Mouse (Mus musculus): Measurements from ENCODE around the gene Irf2bp2. TPM values are rescaled to one million over a fixed set of nuclear protein-coding genes. Genes with fewer than 3 reads are reported as not detected.
"Not testable (repeated sequence)": the region's sequence is repeated elsewhere in the genome, so short reads cannot be mapped to it uniquely, and the experiment has no call there.

Irf2bp2 gene
- total RNA-seq, 2 experiments from 2014 or later: 55.4 to 59.0 TPM

- DNase-seq (ENCODE audit: extremely low spot score in 1 of 2, low spot score in 1 of 2): no peak
Measured at GRCm38 (mm10) chr8:126603241-126603947, 9.6 kb upstream of the Irf2bp2 start.

GRCm38 (mm10) chr8:126602641-126603040, 8.9 kb upstream of the Irf2bp2 start:
- no peak for DNase-seq (ENCODE audit: extremely low spot score in 1 of 2, low spot score in 1 of 2)

GRCm38 (mm10) chr8:126601325-126601724, 7.5 kb upstream of the Irf2bp2 start:
- no peak for DNase-seq (ENCODE audit: extremely low spot score in 1 of 2, low spot score in 1 of 2)

- DNase-seq (ENCODE audit: extremely low spot score in 1 of 2, low spot score in 1 of 2): no peak
Measured at GRCm38 (mm10) chr8:126600816-126601243, 7.0 kb upstream of the Irf2bp2 start.

GRCm38 (mm10) chr8:126600388-126600787, 6.6 kb upstream of the Irf2bp2 start:
- DNase-seq (ENCODE audit: extremely low spot score in 1 of 2, low spot score in 1 of 2): not testable (repeated sequence)

GRCm38 (mm10) chr8:126599297-126599696, 5.5 kb upstream of the Irf2bp2 start:
- no peak for DNase-seq (ENCODE audit: extremely low spot score in 1 of 2, low spot score in 1 of 2)

- DNase-seq (ENCODE audit: extremely low spot score in 1 of 2, low spot score in 1 of 2): no peak
Measured at GRCm38 (mm10) chr8:126598218-126598617, 4.4 kb upstream of the Irf2bp2 start.

- DNase-seq (ENCODE audit: extremely low spot score in 1 of 2, low spot score in 1 of 2): no peak
Measured at GRCm38 (mm10) chr8:126596721-126597120, 2.9 kb upstream of the Irf2bp2 start.

GRCm38 (mm10) chr8:126596097-126596634, 2.4 kb upstream of the Irf2bp2 start:
- DNase-seq (ENCODE audit: extremely low spot score in 1 of 2, low spot score in 1 of 2): peak; percentile 62 to 75

- DNase-seq (ENCODE audit: extremely low spot score in 1 of 2, low spot score in 1 of 2): peak; percentile 36 to 49
Measured at GRCm38 (mm10) chr8:126595204-126596061, 1.6 kb upstream of the Irf2bp2 start.

GRCm38 (mm10) chr8:126594481-126595000, 755 bp upstream of the Irf2bp2 start:
- peak; percentile 86 to 93 for DNase-seq (ENCODE audit: extremely low spot score in 1 of 2, low spot score in 1 of 2)

- peak; percentile 39 to 57 for DNase-seq (ENCODE audit: extremely low spot score in 1 of 2, low spot score in 1 of 2)
Measured at GRCm38 (mm10) chr8:126592771-126593571, 815 bp downstream of the Irf2bp2 start.

GRCm38 (mm10) chr8:126592381-126592770, 1.4 kb downstream of the Irf2bp2 start:
- peak in 1 of 2 experiments; percentile 50 for DNase-seq (ENCODE audit: extremely low spot score in 1 of 2, low spot score in 1 of 2)

- no peak for DNase-seq (ENCODE audit: extremely low spot score in 1 of 2, low spot score in 1 of 2)
Measured at GRCm38 (mm10) chr8:126591821-126592268, 1.9 kb downstream of the Irf2bp2 start.

GRCm38 (mm10) chr8:126591141-126591820, 2.5 kb downstream of the Irf2bp2 start:
- peak; percentile 39 to 47 for DNase-seq (ENCODE audit: extremely low spot score in 1 of 2, low spot score in 1 of 2)

- no peak for DNase-seq (ENCODE audit: extremely low spot score in 1 of 2, low spot score in 1 of 2)
Measured at GRCm38 (mm10) chr8:126590599-126590998, 3.2 kb downstream of the Irf2bp2 start.

GRCm38 (mm10) chr8:126590024-126590529, 3.7 kb downstream of the Irf2bp2 start:
- DNase-seq (ENCODE audit: extremely low spot score in 1 of 2, low spot score in 1 of 2): no peak

GRCm38 (mm10) chr8:126589507-126590023, 4.2 kb downstream of the Irf2bp2 start:
- no peak for DNase-seq (ENCODE audit: extremely low spot score in 1 of 2, low spot score in 1 of 2)
